Mouse (Mus musculus) gastrocnemius, adult 8-10 months (tissue): ENCODE measurements around the gene Gtf2h3. TPM values are rescaled to one million over a fixed set of nuclear protein-coding genes. Genes with fewer than 3 reads are reported as not detected.

ENCODE experiments used
- DNase-seq, 2 experiments: peaks; one replicate each; pipeline ENCODE4 v3.0.0; 2022; ENCODE audit warnings: low spot score in 2 of 2
- total RNA-seq, 4 experiments: library from RNA; stranded (reverse); gene quantifications; 2 replicates each; pipeline ENCODE4 v1.2.4; 2022

Gtf2h3 gene
- total RNA-seq, 4 experiments from 2014 or later, result 12.7 to 18.5 (median 16.5) TPM

DNA sequence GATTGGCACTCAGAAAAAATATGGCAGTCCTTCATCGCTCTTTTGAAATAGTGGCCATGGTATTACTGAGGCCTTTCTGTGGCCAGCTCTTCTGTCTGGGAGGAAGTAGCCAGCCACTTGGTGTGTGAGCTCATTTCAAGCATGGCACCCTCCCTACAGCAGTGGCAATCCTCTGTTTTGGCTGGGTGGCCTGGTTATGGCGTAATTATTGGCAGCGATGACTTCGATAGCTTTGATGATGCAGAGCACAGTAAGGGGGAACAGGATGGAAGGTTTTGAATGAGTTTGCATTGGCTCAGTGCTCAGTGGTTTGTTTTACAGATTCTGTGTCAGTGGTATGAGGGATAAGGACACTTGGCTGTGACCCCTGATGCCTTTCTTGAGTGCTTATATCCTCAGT is 57.8 kb downstream of the Gtf2h3 start:
- no peak for DNase-seq

GRCm38 (mm10) chr5:124637300-124637699 is 58.4 kb downstream of the Gtf2h3 start:
- no peak for DNase-seq

GRCm38 (mm10) chr5:124637836-124638235 is 58.9 kb downstream of the Gtf2h3 start:
- no peak for DNase-seq

Other genes starting within 250 kb of the Gtf2h3 start
- gene Cdk2ap1, start 216.1 kb upstream of the Gtf2h3 start, total RNA-seq, result 100 to 1,000 TPM; 151 to 169 (median 168) TPM
- gene Sbno1, start 153.1 kb upstream of the Gtf2h3 start, total RNA-seq, result 10 to 100 TPM; 41.8 to 53.6 (median 48.2) TPM
- 100 to 1,000 TPM; 217 to 342 (median 227) TPM for gene Kmt5a, start 139.2 kb upstream of the Gtf2h3 start, total RNA-seq
- 1 to 10 TPM; 3.2 to 5.1 (median 4.2) TPM for gene Rilpl2, start 100.8 kb upstream of the Gtf2h3 start, total RNA-seq
- 10 to 100 TPM; 19.8 to 27.9 (median 25.2) TPM for gene Snrnp35, start 96.0 kb upstream of the Gtf2h3 start, total RNA-seq
- 100 to 1,000 TPM; 208 to 326 (median 241) TPM for gene Rilpl1, start 47.7 kb upstream of the Gtf2h3 start, total RNA-seq
- 100 to 1,000 TPM; 149 to 173 (median 155) TPM for gene Tmed2, start 38.4 kb upstream of the Gtf2h3 start, total RNA-seq
- gene Ddx55, start 26.3 kb upstream of the Gtf2h3 start, total RNA-seq, result 1 to 10 TPM; 3.8 to 8.0 (median 4.9) TPM
- 10 to 100 TPM; 33.3 to 42.9 (median 38.7) TPM for gene Eif2b1, start within 50 bp of the Gtf2h3 start, total RNA-seq
- 10 to 100 TPM; 29.1 to 38.6 (median 32.5) TPM for gene Atp6v0a2, start 49.4 kb downstream of the Gtf2h3 start, total RNA-seq
- under 1 TPM in 3 of 4 experiments, not detected in 1; 0.02 to 0.05 (median 0.02) TPM for gene Dnah10, start 145.9 kb downstream of the Gtf2h3 start, total RNA-seq